ENCODE assay signal across 9 mouse cellular contexts in genomic region chr1:164247442-164247841, GRCm38 (mm10). TPM values are rescaled to one million over a fixed set of nuclear protein-coding genes. Genes with fewer than 3 reads are reported as not detected.
DNase-seq lines count a peak whose midpoint lies in the region; ATAC-seq and TF ChIP-seq lines count a peak whose summit lies in the region.
"Had no signal": no experiment of that assay in that cellular context is flagged by ENCODE, and none has a peak within 500 bp of the region (broad histone marks: within the 10 kb centered on the region; RNA-seq: fewer than 3 reads in every experiment).

No protein-coding gene starts in this region.

- peak overlapping the region; percentile 70 for H3K4me2 ChIP-seq in hindbrain, embryonic 15.5 days
- peak overlapping the region; percentile 74 for H3K4me2 ChIP-seq in midbrain, embryonic 15.5 days

- TF ChIP-seq POLR2A in kidney, adult 2 months (IDR thresholded peaks at IDR 0.05; ENCODE audit: low read depth, low read length) = no peak

- peaks cover 21% of the 10 kb centered on the region for H3K4me1 ChIP-seq in kidney, adult 2 months (ENCODE audit: control insufficient read depth, insufficient read depth, low read length)
- H3K4me1 ChIP-seq in embryonic facial prominence, embryonic 10.5 days = peaks cover 39% of the 10 kb centered on the region
- peaks cover 27% of the 10 kb centered on the region for H3K4me1 ChIP-seq in hindbrain, embryonic 15.5 days (replicated peaks)
- H3K4me1 ChIP-seq in midbrain, embryonic 15.5 days = peaks cover 23% of the 10 kb centered on the region

- 57% methylated on average over 8 of the region's 8 CpGs for WGBS in kidney, adult 2 months
- 31% methylated on average over 8 of the region's 8 CpGs for WGBS in embryonic facial prominence, embryonic 10.5 days
- 38% methylated on average over 8 of the region's 8 CpGs for WGBS in hindbrain, embryonic 15.5 days
- 34% methylated on average over 8 of the region's 8 CpGs for WGBS in midbrain, embryonic 15.5 days

- no peak for ATAC-seq in hindbrain, embryonic 15.5 days (ENCODE audit: low FRiP score, low read depth)
- no peak for ATAC-seq in midbrain, embryonic 15.5 days (replicated peaks)
- ATAC-seq: inflammation-experienced regulatory T-cells, adult 6 months had no signal

- no peaks in the 10 kb centered on the region for H3K9me3 ChIP-seq in embryonic facial prominence, embryonic 10.5 days
- H3K9me3 ChIP-seq in hindbrain, embryonic 15.5 days = no peaks in the 10 kb centered on the region
- no peaks in the 10 kb centered on the region for H3K9me3 ChIP-seq in midbrain, embryonic 15.5 days

- no peak for DNase-seq in kidney, adult 2 months
- DNase-seq in kidney, postnatal 4 days = no peak
- no peak for DNase-seq in embryonic facial prominence, embryonic 10.5 days (ENCODE audit: low spot score)
- no peak for DNase-seq in left cerebral cortex, adult 8-10 months (ENCODE audit: low spot score in 2 of 2)
- DNase-seq in ovary, postnatal 36 days (ENCODE audit: low spot score) = no peak
- no peak for DNase-seq in layer of hippocampus, adult 18-20 months (ENCODE audit: low spot score in 2 of 2)

- peak overlapping the region; percentile 4; the same call in 1 of the 2 replicates for H3K27ac ChIP-seq in kidney, adult 2 months (ENCODE audit: insufficient read depth, low read depth, low read length)
- peak overlapping the region; percentile 90 for H3K27ac ChIP-seq in embryonic facial prominence, embryonic 10.5 days (replicated peaks)
- H3K27ac ChIP-seq in hindbrain, embryonic 15.5 days (replicated peaks) = no peak overlapping the region
- no peak overlapping the region for H3K27ac ChIP-seq in midbrain, embryonic 15.5 days

- no peak for TF ChIP-seq CTCF in kidney, adult 2 months (conservative IDR thresholded peaks at IDR 0.05; ENCODE audit: insufficient read depth, insufficient read length, low read depth, low read length)

- no peaks in the 10 kb centered on the region for H3K27me3 ChIP-seq in kidney, adult 2 months (replicated peaks; ENCODE audit: control insufficient read depth, insufficient read depth, low read length)
- peaks cover 21% of the 10 kb centered on the region for H3K27me3 ChIP-seq in embryonic facial prominence, embryonic 10.5 days (replicated peaks; ENCODE audit: low read depth, poor library complexity, severe bottlenecking)
- H3K27me3 ChIP-seq in hindbrain, embryonic 15.5 days = no peaks in the 10 kb centered on the region
- no peaks in the 10 kb centered on the region for H3K27me3 ChIP-seq in midbrain, embryonic 15.5 days (replicated peaks)

- no peaks in the 10 kb centered on the region for H3K36me3 ChIP-seq in kidney, adult 2 months (ENCODE audit: control insufficient read depth, insufficient read depth, low read length)
- no peaks in the 10 kb centered on the region for H3K36me3 ChIP-seq in embryonic facial prominence, embryonic 10.5 days (replicated peaks)
- no peaks in the 10 kb centered on the region for H3K36me3 ChIP-seq in hindbrain, embryonic 15.5 days
- no peaks in the 10 kb centered on the region for H3K36me3 ChIP-seq in midbrain, embryonic 15.5 days (replicated peaks)

- H3K9ac ChIP-seq in hindbrain, embryonic 15.5 days = 0 out of 2 replicates have a peak overlapping the region, but pooled peaks have one; percentile 27
- H3K9ac ChIP-seq in midbrain, embryonic 15.5 days = peak overlapping the region; percentile 38; the same call in 1 of the 2 replicates

- H3K4me3 ChIP-seq in kidney, adult 2 months (ENCODE audit: insufficient read depth, low read depth, low read length) = no peak overlapping the region
- H3K4me3 ChIP-seq in embryonic facial prominence, embryonic 10.5 days = peak overlapping the region; percentile 83
- no peak overlapping the region for H3K4me3 ChIP-seq in hindbrain, embryonic 15.5 days
- peak overlapping the region; percentile 72; the same call in 1 of the 2 replicates for H3K4me3 ChIP-seq in midbrain, embryonic 15.5 days

RNA-seq across cellular contexts. Expression of gene Slc19a2, which starts 1.4 kb away (rescaled TPM):
- 11.2 and 12.8 TPM in 2 replicates for polyA plus RNA-seq in kidney, adult 2 months (2012; rRNA removed)
- 10.8 and 11.5 TPM in 2 replicates for polyA plus RNA-seq in embryonic facial prominence, embryonic 10.5 days (2016; fragmentation: Nextera tagmentation; extraction: Ambion mirVana)
- 8.4 and 9.4 TPM in 2 replicates for polyA plus RNA-seq in hindbrain, embryonic 15.5 days (2015; fragmentation: Nextera tagmentation; extraction: Ambion mirVana)
- 7.7 and 9.0 TPM in 2 replicates for polyA plus RNA-seq in midbrain, embryonic 15.5 days (2015; fragmentation: Nextera tagmentation; extraction: Ambion mirVana)
- total RNA-seq in left cerebral cortex, adult 8-10 months (2022) = 10 to 100 TPM; 12.6 to 15.1 (median 13.7) TPM
- total RNA-seq in layer of hippocampus, adult 18-20 months (2021) = 10 to 100 TPM; 12.6 to 14.8 TPM

RNA-seq across cellular contexts. Expression of gene Ccdc181, which starts 27.9 kb away (rescaled TPM):
- polyA plus RNA-seq in kidney, adult 2 months (2012; rRNA removed) = 6.7 and 8.8 TPM in 2 replicates
- 8.3 and 8.5 TPM in 2 replicates for polyA plus RNA-seq in embryonic facial prominence, embryonic 10.5 days (2016; fragmentation: Nextera tagmentation; extraction: Ambion mirVana)
- 24.0 and 26.9 TPM in 2 replicates for polyA plus RNA-seq in hindbrain, embryonic 15.5 days (2015; fragmentation: Nextera tagmentation; extraction: Ambion mirVana)
- 24.8 and 25.7 TPM in 2 replicates for polyA plus RNA-seq in midbrain, embryonic 15.5 days (2015; fragmentation: Nextera tagmentation; extraction: Ambion mirVana)
- 10 to 100 TPM; 23.6 to 25.6 (median 24.5) TPM for total RNA-seq in left cerebral cortex, adult 8-10 months (2022)
- total RNA-seq in layer of hippocampus, adult 18-20 months (2021) = 10 to 100 TPM; 22.5 to 22.7 TPM

RNA-seq across cellular contexts. Expression of gene Nme7, which starts 56.5 kb away (rescaled TPM):
- polyA plus RNA-seq in kidney, adult 2 months (2012; rRNA removed) = 12.8 and 14.8 TPM in 2 replicates
- 40.6 and 46.1 TPM in 2 replicates for polyA plus RNA-seq in embryonic facial prominence, embryonic 10.5 days (2016; fragmentation: Nextera tagmentation; extraction: Ambion mirVana)
- polyA plus RNA-seq in hindbrain, embryonic 15.5 days (2015; fragmentation: Nextera tagmentation; extraction: Ambion mirVana) = 32.5 and 32.9 TPM in 2 replicates
- polyA plus RNA-seq in midbrain, embryonic 15.5 days (2015; fragmentation: Nextera tagmentation; extraction: Ambion mirVana) = 29.6 and 35.7 TPM in 2 replicates
- total RNA-seq in left cerebral cortex, adult 8-10 months (2022) = 10 to 100 TPM; 22.7 to 32.0 (median 28.0) TPM
- total RNA-seq in layer of hippocampus, adult 18-20 months (2021) = 10 to 100 TPM; 23.3 to 23.6 TPM

RNA-seq across cellular contexts. Expression of gene Blzf1, which starts 59.8 kb away (rescaled TPM):
- 5.4 and 6.0 TPM in 2 replicates for polyA plus RNA-seq in kidney, adult 2 months (2012; rRNA removed)
- 25.1 and 26.6 TPM in 2 replicates for polyA plus RNA-seq in embryonic facial prominence, embryonic 10.5 days (2016; fragmentation: Nextera tagmentation; extraction: Ambion mirVana)
- polyA plus RNA-seq in hindbrain, embryonic 15.5 days (2015; fragmentation: Nextera tagmentation; extraction: Ambion mirVana) = 30.3 and 31.9 TPM in 2 replicates
- 30.0 and 30.6 TPM in 2 replicates for polyA plus RNA-seq in midbrain, embryonic 15.5 days (2015; fragmentation: Nextera tagmentation; extraction: Ambion mirVana)
- 10 to 100 TPM; 18.6 to 24.0 (median 22.1) TPM for total RNA-seq in left cerebral cortex, adult 8-10 months (2022)
- total RNA-seq in layer of hippocampus, adult 18-20 months (2021) = 10 to 100 TPM; 22.1 to 22.6 TPM

Comparison
In these comparisons a context has a peak if more than half of its experiments do, and no peak if none do; other contexts are left out.
1. H3K27ac ChIP-seq: peak in kidney, adult 2 months (single experiment) and embryonic facial prominence, embryonic 10.5 days (single experiment); none in hindbrain, embryonic 15.5 days (single experiment) and midbrain, embryonic 15.5 days (single experiment).
2. H3K4me3 ChIP-seq: peak in embryonic facial prominence, embryonic 10.5 days (single experiment) and midbrain, embryonic 15.5 days (single experiment); none in kidney, adult 2 months (single experiment) and hindbrain, embryonic 15.5 days (single experiment).